Mouse (Mus musculus) liver, embryonic 14.5 days (tissue): ENCODE data around the gene Utrn.

Experiments
- CTCF ChIP-seq: IDR thresholded peaks from 2 replicates; pipeline ENCODE4 v1.5.1; 2016; ENCODE audit warnings: antibody characterized with exemption, low read depth, control low read depth
- EP300 ChIP-seq: IDR thresholded peaks from 2 replicates; pipeline ENCODE4 v1.6.1; 2016; ENCODE audit warnings: antibody characterized with exemption, low read depth

DNA sequence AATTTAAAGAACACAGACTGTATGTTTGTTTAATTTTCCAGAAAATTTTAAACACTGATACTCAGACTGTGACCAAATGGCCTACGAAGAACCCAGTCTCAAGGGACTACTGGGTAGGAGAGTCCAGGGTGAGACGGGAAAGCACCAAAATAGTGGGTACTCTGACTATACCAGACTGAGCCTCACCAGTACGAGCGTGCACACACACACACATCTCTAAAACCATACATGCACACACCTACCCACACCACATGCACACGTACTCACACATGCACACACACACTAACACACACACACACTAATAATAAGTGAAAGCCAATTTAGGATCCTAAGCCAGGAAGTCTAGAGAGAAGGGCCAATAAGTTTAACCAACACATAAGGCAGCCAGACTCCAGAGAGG is 381.0 kb downstream of the Utrn start:
- no peak for TF ChIP-seq CTCF
- TF ChIP-seq EP300: no peak
